Mouse (Mus musculus): ENCODE data around the gene Hoxa9. TPM values are rescaled to one million over a fixed set of nuclear protein-coding genes. Genes with fewer than 3 reads are reported as not detected.

Gene Hoxa9
- polyA plus RNA-seq, 1 experiment: 17.7 TPM

DNA sequence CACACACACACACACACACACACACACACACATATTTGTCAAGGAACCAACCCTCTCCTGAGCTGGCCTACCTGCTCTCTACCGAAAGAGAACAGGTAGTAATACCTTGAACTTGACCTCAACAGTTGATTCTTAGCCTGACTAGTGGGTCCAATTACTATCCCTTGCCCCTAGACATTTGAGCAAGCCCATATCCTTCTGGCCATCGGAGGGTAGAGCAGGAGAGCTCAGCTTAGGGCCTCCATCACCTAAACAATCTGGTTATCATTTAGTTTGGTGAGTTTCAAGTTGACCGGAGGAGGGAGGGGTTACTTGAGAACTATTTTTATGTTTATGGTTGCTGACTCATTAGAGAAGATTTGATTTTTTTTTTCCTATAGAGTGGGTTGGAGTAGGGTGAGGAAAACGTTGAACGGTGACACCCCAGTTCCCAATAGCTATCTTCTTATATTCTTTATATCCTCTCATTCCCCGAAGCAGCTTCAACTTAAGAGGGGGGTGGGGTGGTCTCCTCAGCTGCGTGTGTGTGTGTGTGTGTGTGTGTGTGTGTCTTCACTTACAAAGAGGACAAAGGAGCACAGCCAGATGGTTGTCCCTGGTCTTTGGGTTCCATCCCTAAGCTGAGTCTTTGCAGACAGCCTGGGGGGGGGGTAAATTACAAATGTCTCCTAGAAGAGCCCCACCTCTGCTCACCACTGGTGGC, 20.4 kb upstream of the Hoxa9 start:
- Histone ChIP-seq H3ac (ENCODE audit: control insufficient read depth, insufficient read length) (no peak overlapping the region), H3K27me3 (ENCODE audit: control insufficient read depth, insufficient read depth, insufficient read length) (no peaks in the 10 kb centered on the region), H3K4me3 (peak overlapping the region; percentile 45), H3K4me2 (ENCODE audit: low read depth) (peak overlapping the region; percentile 64), H3K79me2 (ENCODE audit: control insufficient read depth, insufficient read depth) (peaks cover 30% of the 10 kb centered on the region), H3K36me3 (ENCODE audit: control insufficient read depth, insufficient read depth) (no peaks in the 10 kb centered on the region)
- no peak for TF ChIP-seq MAX (IDR thresholded peaks at IDR 0.05; ENCODE audit: low read depth)
- TF ChIP-seq MYOG (IDR thresholded peaks at IDR 0.05; ENCODE audit: control insufficient read depth in 1 of 3, insufficient read depth in 1 of 3, insufficient read length in 2 of 3, low read depth in 2 of 3): no peak
- no peak for TF ChIP-seq E2F4 (IDR thresholded peaks at IDR 0.05; ENCODE audit: insufficient read depth)
- TF ChIP-seq POLR2AphosphoS2 (IDR thresholded peaks at IDR 0.05; ENCODE audit: insufficient read length, low read depth): no peak
- no peak for TF ChIP-seq POLR2A (IDR thresholded peaks at IDR 0.05; ENCODE audit: insufficient read length, low read depth)
- no peak for TF ChIP-seq USF1 (IDR thresholded peaks at IDR 0.05; ENCODE audit: low read depth)
- no peak for TF ChIP-seq CEBPB (IDR thresholded peaks at IDR 0.05; ENCODE audit: insufficient read depth, poor library complexity, severe bottlenecking)
- TF ChIP-seq TCF3 (IDR thresholded peaks at IDR 0.05; ENCODE audit: insufficient read length, low read depth): no peak
- TF ChIP-seq SRF (IDR thresholded peaks at IDR 0.05; ENCODE audit: control insufficient read depth, insufficient read length, low read depth): no peak
- TF ChIP-seq REST (IDR thresholded peaks at IDR 0.05; ENCODE audit: insufficient read depth, insufficient read length): no peak
- no peak for TF ChIP-seq MYOD1 (IDR thresholded peaks at IDR 0.05; ENCODE audit: control insufficient read depth in 1 of 3, insufficient read length in 2 of 3, low read depth in 2 of 3)

DNA sequence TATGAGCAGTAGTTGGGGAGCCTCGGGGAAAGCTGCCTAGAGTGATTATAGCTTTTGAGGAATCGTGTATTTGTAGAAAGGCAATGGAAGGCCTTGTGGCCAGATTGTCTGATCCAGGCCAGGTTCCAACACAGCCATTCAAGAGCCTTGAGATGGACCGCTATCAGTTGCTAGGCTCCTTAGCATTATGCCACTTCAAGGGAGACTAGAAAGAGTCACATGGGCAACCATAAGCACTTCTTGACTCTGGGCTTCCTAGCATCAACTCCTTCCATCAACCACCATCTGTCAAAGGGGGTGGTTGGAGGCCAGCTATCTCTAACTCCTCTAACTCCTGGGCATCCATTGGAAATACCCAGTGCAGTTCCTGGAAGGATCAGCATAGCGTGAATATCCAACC, 18.9 kb upstream of the Hoxa9 start:
- peaks cover 32% of the 10 kb centered on the region for H3K79me2 ChIP-seq (ENCODE audit: control insufficient read depth, insufficient read depth)
- no peaks in the 10 kb centered on the region for H3K36me3 ChIP-seq (ENCODE audit: control insufficient read depth, insufficient read depth)
- H3K27me3 ChIP-seq (ENCODE audit: control insufficient read depth, insufficient read depth, insufficient read length): no peaks in the 10 kb centered on the region
- H3K4me3 ChIP-seq: peak overlapping the region; percentile 90
- H3K4me2 ChIP-seq (ENCODE audit: low read depth): peak overlapping the region; percentile 90
- peak overlapping the region; percentile 27 for H3ac ChIP-seq (ENCODE audit: control insufficient read depth, insufficient read length)
- TF ChIP-seq USF1 (IDR thresholded peaks at IDR 0.05; ENCODE audit: low read depth): no peak
- no peak for TF ChIP-seq REST (IDR thresholded peaks at IDR 0.05; ENCODE audit: insufficient read depth, insufficient read length)
- TF ChIP-seq MYOG (IDR thresholded peaks at IDR 0.05; ENCODE audit: control insufficient read depth in 1 of 3, insufficient read depth in 1 of 3, insufficient read length in 2 of 3, low read depth in 2 of 3): no peak
- TF ChIP-seq POLR2AphosphoS2 (IDR thresholded peaks at IDR 0.05; ENCODE audit: insufficient read length, low read depth): no peak
- no peak for TF ChIP-seq MYOD1 (IDR thresholded peaks at IDR 0.05; ENCODE audit: control insufficient read depth in 1 of 3, insufficient read length in 2 of 3, low read depth in 2 of 3)
- TF ChIP-seq E2F4 (IDR thresholded peaks at IDR 0.05; ENCODE audit: insufficient read depth): no peak
- TF ChIP-seq TCF3 (IDR thresholded peaks at IDR 0.05; ENCODE audit: insufficient read length, low read depth): no peak
- no peak for TF ChIP-seq TCF12 (IDR thresholded peaks at IDR 0.05; ENCODE audit: insufficient read depth, poor library complexity, severe bottlenecking)

DNA sequence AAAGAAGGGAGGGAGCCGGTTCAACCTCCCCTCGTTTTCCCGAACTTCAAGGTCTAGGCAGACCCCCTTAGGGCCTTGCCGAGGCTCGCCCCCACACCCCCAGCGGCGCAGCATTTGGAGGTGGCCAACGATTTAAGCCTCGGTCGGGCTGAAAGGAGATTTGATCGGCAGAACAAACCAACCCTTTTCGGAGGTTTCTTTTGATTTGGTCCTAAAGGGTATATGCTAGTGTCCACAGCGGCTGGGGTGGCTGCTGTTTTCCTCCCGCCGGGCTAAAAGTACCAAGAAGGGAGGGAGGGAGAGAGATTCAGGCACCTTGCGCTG, 18.5 kb upstream of the Hoxa9 start:
- H3K27me3 ChIP-seq (ENCODE audit: control insufficient read depth, insufficient read depth, insufficient read length): no peaks in the 10 kb centered on the region
- H3K79me2 ChIP-seq (ENCODE audit: control insufficient read depth, insufficient read depth): peaks cover 36% of the 10 kb centered on the region
- TF ChIP-seq MYOD1 (IDR thresholded peaks at IDR 0.05; ENCODE audit: control insufficient read depth in 1 of 3, insufficient read length in 2 of 3, low read depth in 2 of 3) (no peak), MAX (IDR thresholded peaks at IDR 0.05; ENCODE audit: low read depth) (no peak), REST (IDR thresholded peaks at IDR 0.05; ENCODE audit: insufficient read depth, insufficient read length) (no peak), TCF12 (IDR thresholded peaks at IDR 0.05; ENCODE audit: insufficient read depth, poor library complexity, severe bottlenecking) (no peak), USF1 (IDR thresholded peaks at IDR 0.05; ENCODE audit: low read depth) (no peak), POLR2A (IDR thresholded peaks at IDR 0.05; ENCODE audit: insufficient read length, low read depth) (no peak), POLR2AphosphoS2 (IDR thresholded peaks at IDR 0.05; ENCODE audit: insufficient read length, low read depth) (no peak), TCF3 (IDR thresholded peaks at IDR 0.05; ENCODE audit: insufficient read length, low read depth) (no peak), SRF (IDR thresholded peaks at IDR 0.05; ENCODE audit: control insufficient read depth, insufficient read length, low read depth) (no peak), MYOG (IDR thresholded peaks at IDR 0.05; ENCODE audit: control insufficient read depth in 1 of 3, insufficient read depth in 1 of 3, insufficient read length in 2 of 3, low read depth in 2 of 3) (no peak), E2F4 (IDR thresholded peaks at IDR 0.05; ENCODE audit: insufficient read depth) (no peak), CEBPB (IDR thresholded peaks at IDR 0.05; ENCODE audit: insufficient read depth, poor library complexity, severe bottlenecking) (no peak)
- H3K4me3 ChIP-seq: peak overlapping the region; percentile 90
- H3ac ChIP-seq (ENCODE audit: control insufficient read depth, insufficient read length): peak overlapping the region; percentile 27
- H3K4me2 ChIP-seq (ENCODE audit: low read depth): peak overlapping the region; percentile 90
- no peaks in the 10 kb centered on the region for H3K36me3 ChIP-seq (ENCODE audit: control insufficient read depth, insufficient read depth)

DNA sequence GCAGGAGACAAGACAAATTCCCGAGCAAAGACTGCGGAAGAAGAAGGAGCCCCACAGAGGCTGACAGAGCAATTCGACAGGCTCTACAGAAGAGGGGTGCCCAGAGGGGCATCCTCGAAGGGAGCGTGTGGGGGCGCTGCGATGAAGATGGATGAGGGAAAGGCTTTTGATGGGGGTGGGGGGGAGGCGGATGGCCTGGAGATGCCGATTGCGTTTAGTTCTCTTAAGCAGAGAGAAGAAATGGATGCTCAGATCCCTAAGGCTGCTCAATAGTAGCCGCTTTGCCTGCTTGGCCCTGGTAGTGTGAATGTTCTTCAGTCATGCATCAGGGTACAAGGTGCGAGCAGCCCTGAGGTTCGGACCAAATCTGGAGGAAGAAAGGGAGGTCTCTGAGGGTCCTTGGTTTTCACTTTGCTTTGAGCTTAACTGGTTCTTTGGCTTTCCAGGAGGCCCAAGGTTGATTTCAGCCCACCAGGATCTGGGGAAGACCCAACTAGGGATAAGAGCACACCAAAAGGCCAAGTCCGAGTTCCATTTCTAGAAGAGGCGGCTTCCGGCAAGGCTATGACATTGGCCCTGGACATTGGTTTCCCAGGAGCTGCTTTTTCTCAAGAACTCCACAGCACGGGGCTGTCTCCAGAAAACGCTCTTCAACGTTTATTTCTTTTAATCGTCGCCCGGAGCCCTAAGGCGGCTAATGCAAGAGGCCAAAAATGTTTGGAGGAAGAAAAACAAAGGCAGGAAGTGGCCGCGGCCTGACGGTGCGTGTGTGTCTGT, 17.9 kb upstream of the Hoxa9 start:
- H3K4me3 ChIP-seq: peak overlapping the region; percentile 90
- H3K27me3 ChIP-seq (ENCODE audit: control insufficient read depth, insufficient read depth, insufficient read length): no peaks in the 10 kb centered on the region

More for the DNA sequence above, 17.9 kb upstream of the Hoxa9 start:
- Histone ChIP-seq H3K4me2 (ENCODE audit: low read depth) (peak overlapping the region; percentile 90), H3ac (ENCODE audit: control insufficient read depth, insufficient read length) (peak overlapping the region; percentile 27), H3K36me3 (ENCODE audit: control insufficient read depth, insufficient read depth) (no peaks in the 10 kb centered on the region), H3K79me2 (ENCODE audit: control insufficient read depth, insufficient read depth) (peaks cover 42% of the 10 kb centered on the region)
- TF ChIP-seq MYOG (IDR thresholded peaks at IDR 0.05; ENCODE audit: control insufficient read depth in 1 of 3, insufficient read depth in 1 of 3, insufficient read length in 2 of 3, low read depth in 2 of 3) (no peak), TCF12 (IDR thresholded peaks at IDR 0.05; ENCODE audit: insufficient read depth, poor library complexity, severe bottlenecking) (no peak), CEBPB (IDR thresholded peaks at IDR 0.05; ENCODE audit: insufficient read depth, poor library complexity, severe bottlenecking) (no peak), MYOD1 (IDR thresholded peaks at IDR 0.05; ENCODE audit: control insufficient read depth in 1 of 3, insufficient read length in 2 of 3, low read depth in 2 of 3) (no peak), POLR2AphosphoS2 (IDR thresholded peaks at IDR 0.05; ENCODE audit: insufficient read length, low read depth) (peak; percentile 33), POLR2A (IDR thresholded peaks at IDR 0.05; ENCODE audit: insufficient read length, low read depth) (peak; percentile 26), E2F4 (IDR thresholded peaks at IDR 0.05; ENCODE audit: insufficient read depth) (no peak), MAX (IDR thresholded peaks at IDR 0.05; ENCODE audit: low read depth) (no peak), REST (IDR thresholded peaks at IDR 0.05; ENCODE audit: insufficient read depth, insufficient read length) (no peak), TCF3 (IDR thresholded peaks at IDR 0.05; ENCODE audit: insufficient read length, low read depth) (no peak), USF1 (IDR thresholded peaks at IDR 0.05; ENCODE audit: low read depth) (no peak), SRF (IDR thresholded peaks at IDR 0.05; ENCODE audit: control insufficient read depth, insufficient read length, low read depth) (no peak)
